Mouse (Mus musculus): ENCODE results near the gene Clmn. TPM values are rescaled to one million over a fixed set of nuclear protein-coding genes. Genes with fewer than 3 reads are reported as not detected.

Clmn gene
- total RNA-seq, 2 experiments from 2014 or later = 14.4 to 18.3 TPM

GRCm38 (mm10) chr12:104879577-104879989 lies 14.7 kb upstream of the Clmn start:
- no peak for DNase-seq

- no peak for DNase-seq
Measured at GRCm38 (mm10) chr12:104876053-104876452, 11.2 kb upstream of the Clmn start.

GRCm38 (mm10) chr12:104871987-104872386 lies 7.1 kb upstream of the Clmn start:
- DNase-seq = no peak

DNA sequence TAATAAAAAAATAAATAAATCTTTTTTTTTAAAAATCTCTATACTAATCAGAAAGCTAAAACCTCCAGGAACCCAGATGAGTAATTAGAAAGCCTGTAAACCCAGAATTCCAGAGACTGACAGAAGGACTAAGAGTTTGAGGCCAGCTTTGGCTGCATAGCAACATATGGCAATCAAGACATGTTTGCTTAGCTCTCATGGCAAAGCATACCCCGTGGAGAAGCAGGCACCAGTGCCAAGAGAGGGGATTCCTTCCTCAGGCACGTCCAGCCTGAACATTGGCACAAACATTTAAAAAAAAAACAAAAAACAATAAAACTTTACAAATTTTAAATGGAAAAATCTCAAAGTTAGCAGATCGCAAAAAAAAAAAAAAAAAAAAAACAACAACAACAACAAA lies 4.9 kb upstream of the Clmn start:
- no peak for DNase-seq

- DNase-seq = no peak
Measured at GRCm38 (mm10) chr12:104868430-104868829, 3.6 kb upstream of the Clmn start.

DNA sequence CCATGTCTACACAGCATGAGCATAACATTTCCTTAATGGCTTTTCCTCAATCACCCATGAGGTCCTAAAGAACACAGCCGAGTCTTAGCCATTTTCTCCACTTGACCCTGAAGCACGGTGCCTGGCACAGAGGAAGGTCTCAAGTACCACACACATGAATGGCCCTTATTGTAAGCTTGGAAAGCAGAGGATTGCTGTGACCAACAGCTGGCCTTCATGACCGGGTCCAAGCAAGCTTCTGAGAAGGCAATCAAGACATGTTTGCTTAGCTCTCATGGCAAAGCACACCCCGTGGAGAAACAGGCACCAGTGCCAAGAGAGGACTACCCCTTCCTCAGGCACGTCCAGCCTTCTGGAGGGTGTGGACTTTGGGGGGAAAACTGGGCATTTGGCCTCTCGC lies 3.0 kb upstream of the Clmn start:
- DNase-seq = no peak

DNA sequence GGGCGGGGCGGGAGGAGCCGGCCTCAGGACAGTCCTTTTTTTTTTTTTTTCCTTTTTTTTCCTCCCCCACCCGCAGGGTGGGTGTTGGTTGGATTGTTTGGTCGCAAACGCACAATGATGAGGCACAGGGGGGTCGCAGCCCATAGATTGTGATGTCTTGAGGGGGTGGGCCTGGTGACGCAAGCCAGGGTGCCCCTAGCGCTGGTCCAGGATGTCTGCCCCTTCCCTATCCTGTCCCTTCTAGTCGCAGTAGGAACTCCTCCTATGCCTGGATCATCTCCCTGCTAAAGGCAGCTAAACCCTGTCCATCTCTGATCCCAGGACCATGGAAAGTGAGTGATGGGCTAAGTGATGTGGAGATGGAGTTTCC lies 275 bp upstream of the Clmn start:
- DNase-seq = no peak

GRCm38 (mm10) chr12:104863653-104864052 lies 1.2 kb downstream of the Clmn start:
- DNase-seq = no peak

- no peak for DNase-seq
Measured at GRCm38 (mm10) chr12:104859140-104859539, 5.7 kb downstream of the Clmn start.

DNA sequence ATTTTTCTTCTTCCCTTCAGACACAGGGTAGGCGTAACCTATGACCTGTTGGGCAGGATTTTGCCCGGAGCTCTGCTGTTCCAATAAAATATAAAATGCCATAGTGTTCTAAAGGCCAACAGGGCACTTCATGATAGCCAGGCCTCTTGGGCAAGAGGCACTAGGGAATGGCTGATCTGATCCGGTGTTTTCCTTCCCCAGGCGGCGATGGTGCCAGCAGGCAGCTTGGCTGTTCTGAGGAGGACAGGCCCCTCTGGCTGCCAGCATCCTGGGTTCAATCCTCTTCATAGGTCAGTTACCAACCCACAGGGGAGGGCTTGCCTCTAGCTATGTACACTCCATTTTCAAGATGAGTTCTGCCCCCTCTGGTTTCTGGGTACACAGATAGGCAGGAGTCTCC lies 6.1 kb downstream of the Clmn start:
- peak; percentile 65 for DNase-seq

- DNase-seq = no peak
Measured at GRCm38 (mm10) chr12:104857614-104858013, 7.3 kb downstream of the Clmn start.

DNA sequence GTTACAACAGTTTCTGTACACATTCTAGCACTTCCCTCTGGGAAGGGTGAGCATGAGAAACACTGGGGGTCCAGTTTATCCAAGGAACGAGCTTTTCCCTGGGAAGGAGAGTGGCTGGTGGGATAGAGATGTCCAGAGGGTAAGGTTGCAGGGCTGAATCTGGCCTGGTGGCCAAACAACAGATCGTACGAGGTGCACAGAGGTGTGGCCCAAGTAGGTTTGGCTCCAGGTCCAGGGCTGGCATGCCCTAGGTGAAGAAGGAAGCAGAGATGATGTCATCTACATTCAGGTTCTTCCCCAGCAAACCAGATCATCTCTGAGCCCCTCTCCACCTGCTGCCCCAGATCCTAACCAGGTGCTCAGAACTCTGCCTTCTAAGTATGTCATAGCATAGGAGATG lies 8.3 kb downstream of the Clmn start:
- DNase-seq = no peak

GRCm38 (mm10) chr12:104855548-104855947 lies 9.3 kb downstream of the Clmn start:
- DNase-seq = no peak

- DNase-seq = no peak
Measured at GRCm38 (mm10) chr12:104854826-104855225, 10.1 kb downstream of the Clmn start.

GRCm38 (mm10) chr12:104853374-104853773 lies 11.5 kb downstream of the Clmn start:
- DNase-seq = no peak

DNA sequence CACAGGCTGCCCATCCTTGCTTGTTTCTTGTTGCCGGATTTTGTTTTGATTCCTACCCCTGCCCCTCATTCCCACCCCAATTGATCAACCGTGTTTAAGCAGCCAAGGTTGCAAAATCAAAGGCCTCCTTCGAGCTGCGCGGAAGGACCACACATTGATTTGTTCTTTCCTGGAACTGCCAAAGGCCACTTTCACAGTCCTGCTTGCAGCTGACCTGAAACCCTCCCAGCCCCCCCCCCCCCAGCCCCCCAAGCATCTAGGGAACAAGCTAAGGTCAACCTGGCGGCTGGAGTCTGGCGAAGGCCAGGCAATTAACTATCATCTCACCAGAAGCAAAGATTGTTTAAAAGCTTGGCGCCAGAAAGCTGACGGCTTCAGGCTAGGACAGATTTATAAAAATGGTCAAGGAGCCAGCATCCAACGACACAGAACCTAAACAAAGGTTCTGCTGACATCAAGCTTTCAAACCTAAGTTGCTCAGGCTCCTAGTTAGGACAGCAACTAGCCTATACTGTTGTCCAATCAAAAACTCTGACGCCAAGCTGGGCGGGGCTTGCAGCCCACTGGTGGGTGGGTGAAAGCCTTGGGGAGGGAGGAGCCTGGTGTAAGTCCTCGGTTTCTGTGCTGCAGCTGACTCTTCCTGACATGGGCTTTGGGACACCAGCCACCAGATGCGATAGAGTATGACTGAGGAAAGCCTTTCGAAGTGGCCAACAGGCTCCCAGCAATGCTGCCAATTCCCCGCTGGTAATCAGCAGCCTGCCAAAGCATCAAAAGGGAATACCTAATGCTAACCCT lies 13.0 kb downstream of the Clmn start:
- peak; percentile 81 for DNase-seq

DNA sequence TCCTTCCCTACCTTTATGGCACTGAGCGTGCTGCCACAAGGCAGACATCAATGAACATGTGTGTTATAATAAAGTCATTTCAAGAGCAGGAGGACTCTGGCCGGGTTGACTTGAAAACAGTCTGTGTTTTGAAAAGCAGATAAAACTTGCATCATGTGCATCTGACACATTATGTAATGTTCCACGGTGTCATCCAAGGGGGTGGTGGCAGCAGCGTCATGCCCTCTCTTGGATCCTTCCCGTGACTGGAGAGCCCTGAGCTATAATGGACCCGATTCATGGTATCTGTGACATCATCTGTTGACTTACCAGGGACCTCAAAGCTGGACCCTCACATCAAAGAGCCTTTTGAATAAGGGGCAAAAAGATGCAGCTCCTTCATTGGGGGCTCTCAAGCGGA lies 14.8 kb downstream of the Clmn start:
- DNase-seq = no peak

GRCm38 (mm10) chr12:104848667-104849066 lies 16.2 kb downstream of the Clmn start:
- no peak for DNase-seq

- DNase-seq = no peak
Measured at GRCm38 (mm10) chr12:104847227-104847626, 17.6 kb downstream of the Clmn start.

DNA sequence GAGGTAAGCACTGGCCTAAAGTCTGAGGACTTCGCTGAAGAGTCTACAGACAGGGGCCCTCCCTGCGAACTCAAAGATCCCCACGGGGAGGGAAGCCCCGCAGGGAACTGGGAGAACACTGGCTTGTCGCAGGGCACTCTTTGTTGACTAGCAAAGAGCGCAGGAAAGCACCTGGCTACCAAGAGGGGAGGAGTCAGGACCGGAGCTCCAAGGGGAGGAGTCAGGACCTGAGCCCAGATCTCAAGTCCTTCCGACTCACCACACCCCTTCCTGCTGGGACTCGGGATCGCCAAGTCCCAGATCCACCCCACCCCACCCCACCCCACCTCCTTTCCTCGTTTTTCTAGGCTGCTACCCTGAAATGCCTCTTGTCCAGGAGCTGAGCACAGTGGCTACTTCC lies 19.2 kb downstream of the Clmn start:
- DNase-seq = peak; percentile 39

DNA sequence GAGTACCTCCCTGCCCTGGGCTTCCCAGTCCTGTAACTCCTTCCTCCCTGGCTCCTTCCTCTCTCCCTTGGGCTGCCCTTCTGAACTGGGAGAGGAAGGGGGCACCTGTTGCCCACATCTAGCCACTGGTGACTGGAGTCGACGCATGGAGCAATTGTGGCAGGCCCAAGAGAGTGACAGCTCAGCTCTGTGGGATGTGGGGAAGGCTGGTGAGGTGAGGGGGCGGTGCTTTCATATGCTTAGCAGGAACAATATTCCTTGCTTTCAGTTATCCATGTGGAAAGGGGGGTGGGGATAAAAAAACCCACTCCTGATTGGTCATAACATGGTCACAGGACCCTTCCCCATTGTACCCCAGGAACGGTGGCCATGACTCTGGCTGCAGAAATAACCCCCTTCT lies 19.9 kb downstream of the Clmn start:
- DNase-seq = no peak

DNA sequence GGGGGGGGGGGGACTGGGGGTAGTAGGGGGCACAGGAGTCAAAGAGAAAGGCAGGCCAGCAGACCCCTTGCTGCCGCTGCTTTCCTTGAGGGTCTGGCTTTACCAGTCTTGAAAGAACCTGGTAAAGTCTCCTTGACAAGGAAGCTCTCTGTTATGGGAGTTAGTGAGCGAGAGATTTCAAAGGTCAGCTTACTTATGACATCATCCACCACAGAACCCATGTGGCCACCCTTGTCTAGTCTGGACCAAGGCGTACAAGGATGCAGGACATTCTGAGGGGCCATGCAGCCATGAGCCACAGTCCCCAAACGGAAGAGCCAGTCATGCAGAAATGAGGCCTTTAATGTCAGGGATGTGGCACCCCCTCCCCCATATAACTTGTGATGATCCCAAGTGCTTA lies 20.6 kb downstream of the Clmn start:
- no peak for DNase-seq

DNA sequence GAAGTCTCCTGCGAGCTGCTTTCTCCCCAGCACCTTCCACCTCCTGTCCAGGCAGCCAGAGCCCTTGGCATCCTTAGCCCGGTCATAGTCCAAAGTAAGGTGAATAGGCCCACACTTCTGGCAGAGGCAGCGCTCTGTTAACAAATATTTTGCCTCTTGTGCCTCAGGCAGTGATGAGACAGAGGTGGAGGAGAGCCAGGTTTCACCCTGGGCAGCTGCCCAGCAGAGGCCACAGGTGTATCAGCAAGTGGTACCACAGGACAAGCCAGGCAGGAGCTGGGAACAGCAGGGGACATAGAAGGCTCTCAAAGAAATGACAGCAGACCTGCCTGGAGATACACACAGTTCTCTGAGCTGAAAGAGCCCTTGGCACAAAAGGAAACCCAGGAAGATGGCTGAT lies 23.6 kb downstream of the Clmn start:
- no peak for DNase-seq

GRCm38 (mm10) chr12:104838987-104839386 lies 25.9 kb downstream of the Clmn start:
- DNase-seq = peak; percentile 60

DNA sequence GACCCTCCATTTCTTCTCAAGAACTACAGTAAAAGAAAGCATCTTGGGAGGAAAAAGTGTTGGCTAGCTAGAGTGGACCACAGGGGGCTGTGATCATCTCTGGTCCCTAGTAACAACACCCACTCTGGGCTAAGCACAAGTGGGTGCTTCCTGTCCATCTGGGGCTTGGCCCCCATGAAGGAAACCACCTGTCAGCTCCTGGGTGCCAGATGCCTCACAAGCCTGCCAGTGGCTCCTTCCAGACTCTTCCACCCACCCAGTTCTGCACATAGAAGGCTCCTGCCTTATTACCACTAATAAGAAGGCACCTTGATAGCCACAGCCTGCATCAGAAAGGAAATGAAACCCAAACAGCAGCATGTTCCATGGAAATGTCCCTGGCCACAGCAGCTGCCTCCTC lies 26.4 kb downstream of the Clmn start:
- DNase-seq = no peak

All from adrenal gland, postnatal 10 days (tissue).